Mouse (Mus musculus): Measurements from ENCODE around the gene Grin3a. TPM values are rescaled to one million over a fixed set of nuclear protein-coding genes. Genes with fewer than 3 reads are reported as not detected.
"Not testable (repeated sequence)": the region's sequence is repeated elsewhere in the genome, so short reads cannot be mapped to it uniquely, and the experiment has no call there.

Gene Grin3a
- polyA plus RNA-seq, 1 experiment, result not detected

DNA sequence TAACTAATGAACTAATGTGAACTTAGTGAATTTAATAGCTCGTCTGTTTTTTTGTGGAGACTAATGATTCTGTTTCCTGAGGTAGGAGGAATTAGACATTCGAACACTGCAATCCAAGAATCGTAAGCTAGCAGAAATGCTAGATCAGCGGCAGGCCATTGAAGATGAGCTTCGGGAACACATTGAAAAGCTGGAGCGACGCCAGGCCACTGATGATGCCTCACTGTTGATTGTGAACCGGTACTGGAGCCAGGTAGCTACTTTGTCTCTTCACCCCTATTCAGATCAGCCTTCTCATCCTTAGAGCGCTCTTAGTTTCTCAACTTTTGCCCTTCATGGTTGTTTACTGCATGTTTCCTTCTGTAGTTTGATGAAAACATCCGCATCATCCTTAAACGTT is 207.7 kb downstream of the Grin3a start:
- H3K4me3 ChIP-seq (ENCODE audit: insufficient read depth, low read length), result no peak overlapping the region
- peaks cover 2% of the 10 kb centered on the region; the same call in 1 of the 2 replicates for H3K4me1 ChIP-seq (ENCODE audit: control insufficient read depth, insufficient read depth, low read length)
- no peak overlapping the region for H3K27ac ChIP-seq (ENCODE audit: insufficient read depth, low read depth, low read length)
- TF ChIP-seq CTCF (IDR thresholded peaks at IDR 0.05; ENCODE audit: low read depth, low read length), result no peak
- no peak for TF ChIP-seq POLR2A (IDR thresholded peaks at IDR 0.05; ENCODE audit: borderline replicate concordance, low read depth, low read length)

DNA sequence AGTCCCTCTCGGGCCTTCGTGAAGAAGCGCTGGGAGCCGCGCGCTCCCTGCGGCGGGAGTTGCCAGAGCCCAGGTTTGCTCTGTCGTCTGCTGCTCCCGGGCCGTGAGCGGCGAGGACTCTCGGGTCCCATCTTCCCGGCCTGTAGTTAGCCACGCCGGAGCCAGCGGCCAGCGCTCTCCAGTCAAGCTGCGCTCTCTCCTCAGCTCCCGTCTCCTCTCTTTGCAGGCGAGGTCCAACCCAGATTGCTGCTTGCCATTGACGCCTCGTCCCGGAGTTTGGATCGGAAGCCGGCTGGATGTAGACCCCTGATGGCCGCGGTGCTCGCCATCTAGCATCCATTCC is 213.4 kb downstream of the Grin3a start:
- 0 out of 2 replicates have a peak, but pooled peaks have one; percentile 63 for TF ChIP-seq POLR2A (IDR thresholded peaks at IDR 0.05; ENCODE audit: borderline replicate concordance, low read depth, low read length)
- no peak for TF ChIP-seq CTCF (IDR thresholded peaks at IDR 0.05; ENCODE audit: low read depth, low read length)
- Histone ChIP-seq H3K4me1 (ENCODE audit: control insufficient read depth, insufficient read depth, low read length) (peaks cover 8% of the 10 kb centered on the region), H3K27ac (ENCODE audit: insufficient read depth, low read depth, low read length) (no peak overlapping the region; the same call in 1 of the 2 replicates), H3K4me3 (ENCODE audit: insufficient read depth, low read length) (peak overlapping the region; percentile 90)

DNA sequence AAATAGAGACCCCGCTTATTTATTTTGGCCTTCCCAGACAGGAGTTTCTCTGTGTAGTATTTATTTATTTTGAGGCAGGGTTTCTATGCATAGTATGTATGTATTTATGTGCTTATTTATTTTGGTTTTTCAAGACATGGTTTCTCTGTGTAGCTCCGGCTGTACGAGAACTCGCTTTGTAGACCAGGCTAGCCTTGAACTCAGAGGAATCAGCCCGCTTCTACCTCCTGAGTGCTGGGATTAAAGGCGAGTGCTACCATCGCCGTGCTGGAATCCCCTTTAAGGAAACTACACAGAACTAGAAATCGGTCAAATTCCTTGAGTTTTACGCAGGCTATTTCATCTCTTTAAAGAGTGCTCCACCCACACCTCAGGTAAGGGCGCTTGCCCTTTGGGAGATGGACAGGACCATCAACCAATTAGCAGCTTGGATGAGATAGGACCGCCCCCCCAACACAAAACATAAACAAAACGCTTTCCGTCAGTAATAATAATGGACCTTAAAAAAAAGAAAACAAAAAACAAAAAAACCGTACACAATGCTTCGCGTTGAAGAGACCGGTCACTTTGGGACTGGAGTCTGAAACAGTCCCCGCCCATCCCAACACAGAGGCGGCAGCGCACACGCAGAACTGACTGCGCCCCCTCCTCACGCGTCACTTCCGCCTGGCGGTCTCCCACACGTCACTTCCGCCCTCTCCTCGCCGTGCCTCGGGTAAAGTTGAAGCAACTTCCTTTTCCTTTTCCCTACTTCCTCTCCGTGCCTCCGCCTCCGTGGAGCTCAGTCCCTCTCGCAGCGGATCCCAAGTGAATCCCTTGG is 214.0 kb downstream of the Grin3a start, which contains the start of gene Rnf20:
Gene Rnf20, plus strand, starts transcription at position 688 of the 820 bp plus-strand sequence.
- Histone ChIP-seq H3K4me1 (ENCODE audit: control insufficient read depth, insufficient read depth, low read length) (peaks cover 11% of the 10 kb centered on the region), H3K27ac (ENCODE audit: insufficient read depth, low read depth, low read length) (peak within 1 kb of the TSS; percentile 33), H3K4me3 (ENCODE audit: insufficient read depth, low read length) (peak within 1 kb of the TSS; percentile 90)
- no peak for TF ChIP-seq POLR2A (IDR thresholded peaks at IDR 0.05; ENCODE audit: borderline replicate concordance, low read depth, low read length)
- TF ChIP-seq CTCF (IDR thresholded peaks at IDR 0.05; ENCODE audit: low read depth, low read length), result no peak

GRCm38 (mm10) chr4:49628941-49629340 is 216.6 kb downstream of the Grin3a start:
- TF ChIP-seq POLR2A (IDR thresholded peaks at IDR 0.05; ENCODE audit: borderline replicate concordance, low read depth, low read length), result no peak
- TF ChIP-seq CTCF (IDR thresholded peaks at IDR 0.05; ENCODE audit: low read depth, low read length), result no peak
- peaks cover 16% of the 10 kb centered on the region for H3K4me1 ChIP-seq (ENCODE audit: control insufficient read depth, insufficient read depth, low read length)
- H3K27ac ChIP-seq (ENCODE audit: insufficient read depth, low read depth, low read length), result no peak overlapping the region
- H3K4me3 ChIP-seq (ENCODE audit: insufficient read depth, low read length), result no peak overlapping the region

- H3K27ac ChIP-seq (ENCODE audit: insufficient read depth, low read depth, low read length), result no peak overlapping the region
- TF ChIP-seq POLR2A (IDR thresholded peaks at IDR 0.05; ENCODE audit: borderline replicate concordance, low read depth, low read length), result no peak
- no peak for TF ChIP-seq CTCF (IDR thresholded peaks at IDR 0.05; ENCODE audit: low read depth, low read length)
- no peak overlapping the region for H3K4me3 ChIP-seq (ENCODE audit: insufficient read depth, low read length)
- H3K4me1 ChIP-seq (ENCODE audit: control insufficient read depth, insufficient read depth, low read length), result peaks cover 14% of the 10 kb centered on the region
These were observed 218.6 kb downstream of the Grin3a start for GRCm38 (mm10) chr4:49626973-49627372.

DNA sequence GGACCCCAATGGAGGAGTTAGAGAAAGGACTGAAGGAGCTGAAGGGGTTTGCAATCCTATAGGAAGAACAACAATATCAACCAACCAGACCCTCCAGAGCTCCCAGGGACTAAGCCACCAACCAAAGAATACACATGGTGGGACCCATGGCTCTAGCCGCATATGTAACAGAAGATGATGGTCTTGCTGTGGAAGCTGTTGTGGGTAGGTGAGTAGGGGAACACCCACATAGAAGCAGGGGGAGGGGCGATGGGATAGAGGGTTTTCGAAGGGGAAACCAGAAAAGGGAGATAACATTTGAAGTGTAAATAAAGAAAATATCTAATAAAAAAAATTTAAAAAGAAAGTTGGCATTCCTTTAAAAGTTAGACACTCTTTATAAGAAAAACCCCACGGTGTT is 220.6 kb downstream of the Grin3a start:
- H3K27ac ChIP-seq (ENCODE audit: insufficient read depth, low read depth, low read length); H3K4me3 ChIP-seq (ENCODE audit: insufficient read depth, low read length): not testable (repeated sequence)
- peaks cover 14% of the 10 kb centered on the region for H3K4me1 ChIP-seq (ENCODE audit: control insufficient read depth, insufficient read depth, low read length)

DNA sequence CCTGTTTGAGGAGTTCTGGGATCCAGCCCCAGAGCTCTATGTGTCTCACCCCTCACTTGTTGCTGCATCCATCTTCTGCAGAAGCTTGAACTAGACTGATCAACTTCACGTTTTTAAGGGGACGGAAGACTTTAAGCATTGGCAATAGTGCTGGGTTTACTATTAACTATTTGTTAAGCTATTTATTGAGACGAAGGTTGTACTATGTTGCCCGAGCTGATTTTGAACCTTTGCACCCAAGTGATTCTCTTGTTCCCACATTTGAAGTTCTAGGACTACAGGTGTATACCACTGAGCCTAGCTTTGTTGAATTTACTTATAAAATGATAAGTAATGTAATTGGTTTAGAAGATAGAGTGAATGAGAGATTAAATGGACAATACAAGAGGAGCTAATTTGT is 221.6 kb downstream of the Grin3a start:
- TF ChIP-seq POLR2A (IDR thresholded peaks at IDR 0.05; ENCODE audit: borderline replicate concordance, low read depth, low read length) (no peak), CTCF (IDR thresholded peaks at IDR 0.05; ENCODE audit: low read depth, low read length) (no peak)
- Histone ChIP-seq H3K4me3 (ENCODE audit: insufficient read depth, low read length) (no peak overlapping the region), H3K4me1 (ENCODE audit: control insufficient read depth, insufficient read depth, low read length) (peaks cover 17% of the 10 kb centered on the region), H3K27ac (ENCODE audit: insufficient read depth, low read depth, low read length) (no peak overlapping the region)

GRCm38 (mm10) chr4:49622272-49622671 is 223.3 kb downstream of the Grin3a start:
- Histone ChIP-seq H3K4me3 (ENCODE audit: insufficient read depth, low read length) (no peak overlapping the region), H3K27ac (ENCODE audit: insufficient read depth, low read depth, low read length) (no peak overlapping the region), H3K4me1 (ENCODE audit: control insufficient read depth, insufficient read depth, low read length) (peaks cover 11% of the 10 kb centered on the region)
- TF ChIP-seq POLR2A (IDR thresholded peaks at IDR 0.05; ENCODE audit: borderline replicate concordance, low read depth, low read length), result no peak
- no peak for TF ChIP-seq CTCF (IDR thresholded peaks at IDR 0.05; ENCODE audit: low read depth, low read length)

DNA sequence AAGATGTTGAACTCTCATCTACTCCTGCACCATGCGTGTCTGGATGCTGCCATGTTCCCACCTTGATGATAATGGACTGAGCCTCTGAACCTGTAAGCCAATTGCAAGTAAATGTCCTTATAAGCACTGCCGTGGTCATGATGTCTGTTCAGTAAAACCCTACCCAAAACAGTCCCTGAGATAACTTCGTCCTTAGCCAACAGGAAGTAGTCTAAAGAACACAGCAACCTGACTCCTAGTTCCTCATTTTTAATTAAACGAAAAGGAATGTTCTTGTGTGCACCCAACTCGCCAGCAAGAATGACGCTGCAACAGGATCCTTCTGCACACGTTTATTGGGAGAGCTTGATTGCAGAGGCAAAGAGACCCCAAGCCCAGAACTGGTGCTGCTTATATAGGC is 225.7 kb downstream of the Grin3a start:
- H3K4me1 ChIP-seq (ENCODE audit: control insufficient read depth, insufficient read depth, low read length); H3K27ac ChIP-seq (ENCODE audit: insufficient read depth, low read depth, low read length): not testable (repeated sequence)

GRCm38 (mm10) chr4:49616924-49617323 is 228.6 kb downstream of the Grin3a start:
- no peak overlapping the region for H3K27ac ChIP-seq (ENCODE audit: insufficient read depth, low read depth, low read length)
- TF ChIP-seq POLR2A (IDR thresholded peaks at IDR 0.05; ENCODE audit: borderline replicate concordance, low read depth, low read length) (no peak), CTCF (IDR thresholded peaks at IDR 0.05; ENCODE audit: low read depth, low read length) (no peak)
- H3K4me3 ChIP-seq (ENCODE audit: insufficient read depth, low read length), result no peak overlapping the region
- H3K4me1 ChIP-seq (ENCODE audit: control insufficient read depth, insufficient read depth, low read length), result peaks cover 3% of the 10 kb centered on the region; the same call in 1 of the 2 replicates

More for the DNA sequence above, 225.7 kb downstream of the Grin3a start:
- H3K4me3 ChIP-seq (ENCODE audit: insufficient read depth, low read length), result not testable (repeated sequence)

Other genes with a start within 250 kb of the Grin3a start
- gene Tmem246, start 247.9 kb downstream of the Grin3a start, polyA plus RNA-seq (2012; ENCODE audit: insufficient read depth, insufficient read length, missing spikeins), result 0.24 and 0.80 TPM in 2 replicates
- 46.9 and 49.5 TPM in 2 replicates for gene Rnf20, start 213.7 kb downstream of the Grin3a start, polyA plus RNA-seq (2012; ENCODE audit: insufficient read depth, insufficient read length, missing spikeins)
- not detected in 2 replicates for gene Ppp3r2, start 163.7 kb downstream of the Grin3a start, polyA plus RNA-seq (2012; ENCODE audit: insufficient read depth, insufficient read length, missing spikeins)

Measured in bone marrow macrophage, adult 2 months (primary cell).